Mouse (Mus musculus): ENCODE data around the gene Tulp1.
"Not testable (repeated sequence)": the region's sequence is repeated elsewhere in the genome, so short reads cannot be mapped to it uniquely, and the experiment has no call there.

Gene Tulp1

DNA sequence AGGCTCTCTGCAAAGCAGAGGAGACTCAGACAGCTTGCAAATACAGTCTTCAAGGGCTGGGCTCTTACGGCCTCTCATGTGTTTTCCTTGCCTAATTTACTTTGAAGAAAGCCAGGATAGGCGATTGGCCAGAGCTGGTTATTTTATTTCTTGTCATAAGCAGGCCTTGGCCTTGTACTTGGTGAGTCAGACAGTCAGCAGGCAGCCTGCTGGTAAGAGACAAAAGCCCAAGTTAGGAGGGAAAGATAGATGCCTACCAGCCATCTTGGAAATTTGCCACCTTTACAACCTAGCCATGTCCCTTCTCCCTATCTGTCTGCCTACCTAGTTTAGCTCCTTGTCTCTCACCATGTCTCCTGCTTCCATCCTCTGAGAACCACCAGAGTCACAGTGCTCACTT lies 6.3 kb upstream of the Tulp1 start:
- DNase-seq (ENCODE audit: extremely low read depth, insufficient read length, low spot score) = peak; percentile 41

- DNase-seq (ENCODE audit: extremely low read depth, insufficient read length, low spot score) = no peak
Observed at GRCm38 (mm10) chr17:28369056-28369455, 4.0 kb upstream of the Tulp1 start.

DNA sequence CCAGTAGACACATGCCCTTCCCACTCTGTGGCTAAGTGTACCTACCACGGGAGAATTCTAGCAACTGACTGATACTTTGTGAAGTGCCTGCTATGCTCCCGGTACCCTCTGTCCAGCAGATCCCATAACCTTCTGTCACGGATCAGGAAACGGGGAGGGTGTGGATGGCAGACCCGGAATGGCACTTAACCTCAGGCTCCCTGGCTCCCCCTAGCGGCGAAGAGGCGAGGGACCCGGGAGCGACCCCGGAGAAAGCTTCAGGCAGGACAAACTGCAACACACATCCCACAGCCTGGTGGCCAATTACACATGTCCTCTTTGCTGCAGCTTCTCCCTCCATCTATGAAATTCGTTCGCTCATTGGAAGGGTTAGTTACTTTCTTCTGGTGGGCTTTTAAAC lies 3.4 kb upstream of the Tulp1 start:
- DNase-seq (ENCODE audit: extremely low read depth, insufficient read length, low spot score) = peak; percentile 86

- DNase-seq (ENCODE audit: extremely low read depth, insufficient read length, low spot score) = no peak
Observed at GRCm38 (mm10) chr17:28363507-28363906, 1.5 kb downstream of the Tulp1 start.

DNA sequence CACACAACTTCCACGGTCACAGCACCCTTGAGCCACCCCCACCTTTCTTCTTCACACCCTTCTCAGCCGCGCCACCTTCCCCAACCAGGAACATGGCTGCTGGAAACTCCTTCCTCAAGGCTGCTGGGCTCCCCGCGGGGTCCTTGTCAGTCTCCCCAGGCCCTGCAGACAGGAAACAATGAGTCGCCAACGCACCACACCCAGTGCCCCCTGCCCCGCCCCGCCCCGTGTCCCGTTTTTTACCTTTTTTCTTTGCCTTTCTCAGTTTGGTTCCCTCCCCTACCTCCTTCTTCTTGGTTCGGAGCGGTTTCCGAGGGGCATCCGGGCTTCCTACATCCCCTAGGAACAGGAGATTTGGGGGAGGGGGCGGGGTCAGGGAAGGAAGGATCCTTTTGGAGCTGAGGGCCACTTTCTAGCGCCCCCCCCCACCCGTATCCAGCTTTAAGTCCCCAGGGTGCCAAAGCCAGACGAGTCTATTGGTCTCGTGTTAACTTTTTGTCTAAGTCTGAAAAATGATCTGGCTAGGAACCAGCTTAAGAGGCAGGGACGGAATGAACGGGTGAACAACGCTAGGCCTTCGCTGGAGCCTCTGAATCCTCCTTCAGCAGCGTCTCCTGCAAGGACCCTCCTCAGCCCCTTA lies 2.2 kb downstream of the Tulp1 start:
- DNase-seq (ENCODE audit: extremely low read depth, insufficient read length, low spot score) = no peak

DNA sequence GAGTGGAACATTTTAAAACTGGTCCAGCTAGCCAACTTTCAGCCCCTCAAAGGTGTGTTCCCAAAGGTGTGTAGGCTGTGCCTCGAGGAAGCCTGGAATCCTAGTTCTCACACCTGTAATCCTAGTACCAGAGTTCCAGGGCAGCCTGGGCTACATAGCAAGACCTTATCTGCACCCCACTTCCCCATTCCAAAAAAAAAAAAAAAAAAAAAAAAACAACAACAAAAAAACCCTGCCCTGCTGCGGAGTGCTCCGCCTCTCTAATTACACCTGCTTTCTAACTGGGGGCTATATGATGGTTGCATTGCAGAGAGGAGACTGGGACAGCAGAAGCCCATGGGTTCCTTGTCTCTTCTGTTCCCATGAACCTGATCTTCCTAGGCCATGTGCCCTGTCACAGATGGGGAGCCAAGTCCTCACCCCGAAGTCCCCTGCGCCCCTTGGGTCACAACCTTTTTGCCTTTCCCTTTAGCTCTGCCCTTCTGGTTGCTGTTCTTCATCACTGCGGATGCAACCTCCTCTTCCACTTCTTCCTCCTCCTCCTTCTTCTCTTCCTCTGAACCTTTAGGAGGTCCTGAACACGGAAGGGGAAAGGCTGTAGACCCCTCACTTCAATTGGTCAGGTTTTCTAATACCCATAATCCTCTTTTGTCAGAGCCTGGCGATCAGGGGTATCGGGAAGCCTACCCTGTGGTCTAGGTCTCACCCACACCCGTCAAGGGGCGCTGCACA lies 2.9 kb downstream of the Tulp1 start:
- no peak for DNase-seq (ENCODE audit: extremely low read depth, insufficient read length, low spot score)

DNA sequence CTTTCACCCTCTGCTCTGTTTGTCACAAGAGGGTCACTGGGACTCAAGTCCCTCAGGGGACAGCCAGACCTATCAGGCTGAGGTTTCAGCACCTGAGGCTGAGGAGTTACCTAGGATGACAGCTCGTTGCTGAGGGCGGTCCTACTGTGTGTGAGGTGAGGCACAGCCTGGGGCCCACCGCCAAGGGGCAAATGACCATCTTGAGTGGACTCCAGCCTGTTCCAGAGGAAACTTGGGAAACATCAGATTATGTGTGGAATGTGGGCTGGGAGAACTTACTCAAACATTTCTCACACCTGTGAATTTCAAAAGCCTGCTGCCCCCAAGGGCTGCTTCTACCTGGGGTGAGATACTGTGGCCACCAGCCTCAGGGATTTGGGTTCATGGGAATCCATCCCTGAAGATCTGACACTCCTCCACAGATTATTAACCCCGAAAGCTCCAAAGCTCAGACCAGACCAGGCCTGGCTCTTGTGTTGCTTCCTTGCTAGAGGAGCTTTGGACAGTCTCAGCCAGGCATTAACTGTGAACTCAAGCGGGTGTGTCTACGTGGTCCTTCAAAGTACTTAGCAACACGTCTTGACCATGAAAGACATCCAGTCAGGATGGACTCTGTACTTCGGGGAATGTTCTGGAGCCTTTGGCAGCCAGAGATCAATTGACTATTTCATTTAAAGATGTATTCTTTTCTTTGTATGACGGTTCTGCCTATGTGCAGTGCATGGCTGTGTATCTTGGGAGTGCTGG lies 4.3 kb downstream of the Tulp1 start:
- no peak for DNase-seq (ENCODE audit: extremely low read depth, insufficient read length, low spot score)

DNA sequence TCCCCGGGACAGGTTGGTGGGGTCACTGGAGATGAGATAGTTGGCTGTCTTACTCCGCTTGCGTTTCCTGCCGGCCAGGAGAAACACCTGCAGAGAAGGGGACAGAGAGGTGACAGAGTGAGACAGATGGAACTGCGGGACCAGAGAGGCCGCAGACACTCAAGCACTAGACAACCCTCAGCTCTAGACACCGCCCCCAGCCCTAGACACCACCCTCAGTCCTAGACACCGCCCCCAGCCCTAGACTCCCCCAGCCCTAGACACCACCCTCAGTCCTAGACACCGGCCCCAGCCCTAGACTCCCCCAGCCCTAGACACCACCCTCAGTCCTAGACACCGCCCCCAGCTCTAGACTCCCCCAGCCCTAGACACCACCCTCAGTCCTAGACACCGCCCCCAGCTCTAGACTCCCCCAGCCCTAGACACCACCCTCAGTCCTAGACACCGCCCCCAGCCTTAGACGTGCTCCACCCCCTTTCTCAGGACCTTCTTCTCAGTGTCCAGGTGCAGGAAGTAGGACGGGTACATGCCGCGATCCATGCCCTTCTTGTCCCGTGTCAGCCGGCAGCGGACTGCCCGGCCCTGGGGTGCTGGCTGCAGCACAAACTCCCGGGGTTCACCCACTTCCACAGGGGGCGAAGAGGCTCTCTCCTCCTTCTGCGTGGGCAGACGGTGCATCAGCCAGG lies 6.3 kb downstream of the Tulp1 start:
- DNase-seq (ENCODE audit: extremely low read depth, insufficient read length, low spot score) = not testable (repeated sequence)

- DNase-seq (ENCODE audit: extremely low read depth, insufficient read length, low spot score) = no peak
Observed at GRCm38 (mm10) chr17:28355871-28356270, 9.2 kb downstream of the Tulp1 start.

- no peak for DNase-seq (ENCODE audit: extremely low read depth, insufficient read length, low spot score)
Observed at GRCm38 (mm10) chr17:28352018-28352417, 13.0 kb downstream of the Tulp1 start.

DNA sequence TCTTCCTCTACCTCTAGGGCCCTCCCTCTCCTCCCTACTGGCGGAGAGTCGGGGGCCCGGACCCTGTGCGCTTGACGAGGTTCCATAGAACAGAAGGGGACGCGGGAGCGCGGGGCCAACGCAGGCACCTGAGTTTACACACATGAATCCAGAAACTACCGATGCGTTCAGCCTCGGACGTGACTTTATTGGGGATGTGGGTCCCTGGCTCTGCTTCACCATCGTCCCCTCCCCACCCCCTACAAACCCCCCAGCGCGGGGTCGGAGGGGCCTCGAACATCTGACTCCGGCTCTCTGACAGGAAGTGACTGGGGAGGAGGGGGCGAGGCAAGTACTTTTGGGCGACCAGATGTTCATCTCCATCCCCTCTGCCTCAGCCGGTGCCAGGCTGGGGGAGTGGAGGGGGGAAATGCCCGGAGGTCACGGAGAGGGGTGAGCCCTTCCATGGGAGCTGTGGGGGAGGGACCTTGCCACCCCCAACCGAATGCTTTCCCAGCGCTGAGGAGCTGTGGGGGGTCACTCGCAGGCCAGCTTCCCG lies 13.6 kb downstream of the Tulp1 start:
- no peak for DNase-seq (ENCODE audit: extremely low read depth, insufficient read length, low spot score)

GRCm38 (mm10) chr17:28350466-28351352 lies 14.3 kb downstream of the Tulp1 start, which contains the start of gene Tead3:
Gene Tead3, minus strand, starts transcription at chr17:28350817.
- DNase-seq (ENCODE audit: extremely low read depth, insufficient read length, low spot score) = peak; percentile 80

GRCm38 (mm10) chr17:28349901-28350465 lies 15.0 kb downstream of the Tulp1 start:
- DNase-seq (ENCODE audit: extremely low read depth, insufficient read length, low spot score) = peak; percentile 75

DNA sequence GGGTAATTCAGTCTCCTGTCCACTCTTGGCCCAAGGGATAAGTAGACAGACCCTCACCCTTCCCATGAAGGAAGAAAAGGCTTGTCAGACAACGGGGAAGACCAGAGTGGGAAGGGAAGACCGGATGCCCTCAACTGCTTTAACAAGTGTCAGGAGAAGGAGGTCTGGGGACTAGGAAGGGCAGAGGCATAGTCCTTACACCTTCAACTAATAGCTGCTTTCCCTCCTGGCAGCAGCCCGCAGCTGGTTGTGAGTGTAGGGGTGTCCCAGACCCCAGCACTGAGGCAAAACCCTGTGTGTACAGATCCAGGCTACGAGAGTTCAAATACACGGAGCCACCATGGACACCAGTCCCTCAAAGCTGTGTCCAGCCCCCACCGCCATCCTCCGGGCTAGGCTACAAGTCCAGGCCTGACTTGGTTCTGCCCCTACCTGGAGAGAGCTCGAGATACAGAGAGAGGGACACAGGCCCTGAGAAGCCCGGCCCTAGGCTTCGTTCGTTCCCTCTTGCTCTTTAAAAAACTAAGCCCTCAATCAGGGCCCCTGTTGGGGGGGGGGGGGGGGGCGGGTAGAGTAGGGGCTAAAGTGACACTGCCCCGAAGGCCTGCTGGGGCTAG lies 15.7 kb downstream of the Tulp1 start:
- peak; percentile 49 for DNase-seq (ENCODE audit: extremely low read depth, insufficient read length, low spot score)

- DNase-seq (ENCODE audit: extremely low read depth, insufficient read length, low spot score) = no peak
Observed at GRCm38 (mm10) chr17:28348211-28348610, 16.8 kb downstream of the Tulp1 start.

- DNase-seq (ENCODE audit: extremely low read depth, insufficient read length, low spot score) = no peak
Observed at GRCm38 (mm10) chr17:28347327-28347726, 17.7 kb downstream of the Tulp1 start.

DNA sequence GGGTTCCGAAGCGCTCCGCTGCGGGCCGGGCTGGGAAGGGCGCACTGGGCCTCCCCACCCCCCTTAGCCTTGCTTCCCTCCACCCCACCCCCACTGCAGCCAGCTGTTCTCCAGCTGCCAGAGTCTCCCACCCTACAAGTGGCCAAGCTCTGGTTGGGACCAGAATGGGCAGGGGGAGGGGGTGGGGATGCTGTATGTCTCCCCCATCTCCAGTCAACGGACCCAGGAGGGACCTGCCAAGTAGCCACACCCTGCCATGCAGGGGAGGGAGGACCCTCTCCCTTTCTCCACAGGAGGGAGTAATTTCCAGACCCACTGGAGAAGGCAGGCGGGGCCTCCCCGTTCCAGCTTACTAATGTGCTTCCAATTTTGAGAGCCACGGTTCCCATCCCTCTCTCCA lies 19.1 kb downstream of the Tulp1 start:
- no peak for DNase-seq (ENCODE audit: extremely low read depth, insufficient read length, low spot score)

- DNase-seq (ENCODE audit: extremely low read depth, insufficient read length, low spot score) = no peak
Observed at GRCm38 (mm10) chr17:28345271-28345721, 19.7 kb downstream of the Tulp1 start.

- DNase-seq (ENCODE audit: extremely low read depth, insufficient read length, low spot score) = no peak
Observed at GRCm38 (mm10) chr17:28344670-28345069, 20.4 kb downstream of the Tulp1 start.
